Comparison of ENCODE assay signal across 18 mouse cellular contexts in genomic region chr11:90552303-90553201, GRCm38 (mm10).
DNase-seq lines count a peak whose midpoint lies in the region; ATAC-seq and TF ChIP-seq lines count a peak whose summit lies in the region.
"Had no signal": no experiment of that assay in that cellular context is flagged by ENCODE, and none has a peak within 500 bp of the region (broad histone marks: within the 10 kb centered on the region; RNA-seq: fewer than 3 reads in every experiment).

No protein-coding gene starts in this region.

- H3K9ac ChIP-seq in neural tube, embryonic 15.5 days (replicated peaks), result no peak overlapping the region
- H3K9ac ChIP-seq in forebrain, postnatal 0 days, result no peak overlapping the region
- H3K9ac ChIP-seq in midbrain, embryonic 13.5 days (replicated peaks), result 0 out of 2 replicates have a peak overlapping the region, but pooled peaks have one; percentile 10
- H3K9ac ChIP-seq: embryonic facial prominence, embryonic 12.5 days; intestine, embryonic 15.5 days had no signal

- H3K27me3 ChIP-seq in neural tube, embryonic 15.5 days (replicated peaks), result no peaks in the 10 kb centered on the region
- no peaks in the 10 kb centered on the region for H3K27me3 ChIP-seq in forebrain, postnatal 0 days (ENCODE audit: insufficient read depth, low read length)
- H3K27me3 ChIP-seq in midbrain, embryonic 13.5 days, result peaks cover 41% of the 10 kb centered on the region
- H3K27me3 ChIP-seq: embryonic facial prominence, embryonic 12.5 days; intestine, embryonic 15.5 days had no signal

- H3K9me3 ChIP-seq in neural tube, embryonic 15.5 days (replicated peaks), result no peaks in the 10 kb centered on the region
- H3K9me3 ChIP-seq in forebrain, postnatal 0 days (ENCODE audit: low read length), result no peaks in the 10 kb centered on the region
- H3K9me3 ChIP-seq in midbrain, embryonic 13.5 days, result no peaks in the 10 kb centered on the region
- H3K9me3 ChIP-seq: embryonic facial prominence, embryonic 12.5 days; intestine, embryonic 15.5 days had no signal

- no peak for ATAC-seq in neural tube, embryonic 15.5 days (ENCODE audit: low FRiP score)
- peak; percentile 35; the same call in 1 of the 2 replicates for ATAC-seq in forebrain, postnatal 0 days
- peak; percentile 67 for ATAC-seq in midbrain, embryonic 13.5 days
- no peak for ATAC-seq in frontal cortex, adult (ENCODE audit: low TSS enrichment)
- ATAC-seq: activated CD4-positive, CD25-positive, alpha-beta regulatory T cell, adult 4 months; intestine, embryonic 15.5 days had no signal

- H3K4me2 ChIP-seq in neural tube, embryonic 15.5 days, result 0 out of 2 replicates have a peak overlapping the region, but pooled peaks have one; percentile 11
- peak overlapping the region; percentile 4; the same call in 1 of the 2 replicates for H3K4me2 ChIP-seq in forebrain, postnatal 0 days (ENCODE audit: low read depth)
- H3K4me2 ChIP-seq in midbrain, embryonic 13.5 days (replicated peaks), result peak overlapping the region; percentile 24
- H3K4me2 ChIP-seq: embryonic facial prominence, embryonic 12.5 days; intestine, embryonic 15.5 days had no signal

- TF ChIP-seq CTCF in forebrain, postnatal 0 days (IDR thresholded peaks at IDR 0.05; ENCODE audit: low read depth), result no peak

- H3K4me3 ChIP-seq in neural tube, embryonic 15.5 days (replicated peaks), result no peak overlapping the region
- no peak overlapping the region for H3K4me3 ChIP-seq in forebrain, postnatal 0 days (ENCODE audit: low read depth, low read length)
- no peak overlapping the region; the same call in 1 of the 2 replicates for H3K4me3 ChIP-seq in midbrain, embryonic 13.5 days (replicated peaks)
- H3K4me3 ChIP-seq: embryonic facial prominence, embryonic 12.5 days; intestine, embryonic 15.5 days had no signal

- H3K27ac ChIP-seq in neural tube, embryonic 15.5 days (replicated peaks), result no peak overlapping the region
- peak overlapping the region; percentile 55; the same call in 1 of the 2 replicates for H3K27ac ChIP-seq in forebrain, postnatal 0 days (ENCODE audit: low read depth, low read length)
- peak overlapping the region; percentile 35 for H3K27ac ChIP-seq in midbrain, embryonic 13.5 days
- H3K27ac ChIP-seq: embryonic facial prominence, embryonic 12.5 days; intestine, embryonic 15.5 days; kidney, postnatal 0 days; macrophage had no signal

- WGBS in neural tube, embryonic 15.5 days, result 51% methylated on average over 18 of the region's 18 CpGs
- WGBS in forebrain, postnatal 0 days, result 22% methylated on average over 18 of the region's 18 CpGs
- 17% methylated on average over 18 of the region's 18 CpGs for WGBS in midbrain, embryonic 13.5 days

- H3K36me3 ChIP-seq in neural tube, embryonic 15.5 days, result no peaks in the 10 kb centered on the region
- no peaks in the 10 kb centered on the region for H3K36me3 ChIP-seq in forebrain, postnatal 0 days (ENCODE audit: insufficient read depth)
- no peaks in the 10 kb centered on the region for H3K36me3 ChIP-seq in midbrain, embryonic 13.5 days
- H3K36me3 ChIP-seq: intestine, embryonic 15.5 days had no signal

- no peak for DNase-seq in neural tube, embryonic 10.5 days (ENCODE audit: extremely low spot score, low spot score)
- peak; percentile 21 for DNase-seq in forebrain, postnatal 0 days
- no peak for DNase-seq in thymus, postnatal 0 days (ENCODE audit: low spot score)
- DNase-seq in urinary bladder, postnatal 10 days (ENCODE audit: low spot score), result no peak
- DNase-seq: adrenal gland, postnatal 36 days; cerebellum, postnatal 14 days; gastrocnemius, postnatal 10 days; heart, postnatal 14 days; lung, adult 2 months; right cerebral cortex, postnatal 25 days had no signal

- H3K4me1 ChIP-seq in neural tube, embryonic 15.5 days, result peaks cover 13% of the 10 kb centered on the region
- H3K4me1 ChIP-seq in forebrain, postnatal 0 days (ENCODE audit: insufficient read depth), result no peaks in the 10 kb centered on the region
- peaks cover 35% of the 10 kb centered on the region for H3K4me1 ChIP-seq in midbrain, embryonic 13.5 days (replicated peaks)
- H3K4me1 ChIP-seq: embryonic facial prominence, embryonic 12.5 days; intestine, embryonic 15.5 days had no signal

Comparison
In these comparisons a context has a peak if more than half of its experiments do, and no peak if none do; other contexts are left out.
1. ATAC-seq: peak in forebrain, postnatal 0 days (single experiment) and midbrain, embryonic 13.5 days (single experiment); none in neural tube, embryonic 15.5 days (single experiment) and frontal cortex, adult (single experiment).
2. Peak in every context shown above with its lines, with median percentiles within 50 percentile points of each other: H3K4me2 ChIP-seq.